Mouse (Mus musculus): ENCODE measurements around the gene Mark1.

DNA sequence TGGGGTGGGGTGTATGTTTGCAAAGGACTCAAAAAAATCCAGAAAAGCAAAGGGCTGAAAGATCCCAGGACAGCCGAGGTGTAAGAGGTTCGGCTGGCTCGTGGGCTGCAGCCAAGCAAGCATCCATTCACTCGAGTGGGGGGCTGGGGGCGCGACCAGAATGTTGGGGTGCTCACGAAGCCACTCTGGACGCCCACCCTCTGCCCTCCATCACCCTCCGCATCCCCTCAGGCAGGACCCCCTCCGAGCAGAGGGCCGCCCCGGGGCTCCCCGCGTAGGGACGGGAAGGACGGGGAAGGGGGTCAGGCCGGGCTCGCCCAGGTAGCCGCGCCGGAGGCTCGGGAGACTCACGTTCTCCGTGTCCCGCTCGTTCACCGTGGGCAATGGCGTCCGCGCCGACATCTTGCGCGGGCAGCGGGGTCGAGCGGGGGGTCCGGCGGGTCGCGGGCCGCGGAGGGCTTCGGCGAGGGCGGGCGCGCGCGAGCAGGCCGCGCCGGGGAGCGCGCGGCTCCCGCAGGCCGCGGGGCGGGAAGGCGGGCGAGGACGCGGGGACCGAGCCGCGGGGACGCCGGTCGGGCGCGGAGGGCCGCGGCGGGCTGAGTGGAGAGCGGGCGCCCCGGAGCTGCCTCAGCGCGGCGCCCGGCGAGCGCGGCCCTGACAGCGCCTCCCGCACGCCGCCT is at the start of gene Mark1:
- TF ChIP-seq EP300 (IDR thresholded peaks at IDR 0.05) = no peak
- no peak for TF ChIP-seq CTCF (IDR thresholded peaks at IDR 0.05)
